Mouse (Mus musculus): Measurements from ENCODE around the gene Batf3.

GRCm38 (mm10) chr1:191062781-191063485, 34.7 kb upstream of the Batf3 start, which contains the start of the genes Tatdn3 and Nsl1:
- TF ChIP-seq CTCF (conservative IDR thresholded peaks at IDR 0.05; ENCODE audit: low read length), result no peak
- no peak for TF ChIP-seq NANOG (IDR thresholded peaks at IDR 0.05; ENCODE audit: borderline replicate concordance, low read length)

Data from E14TG2a.4 (cell line).